Mouse (Mus musculus): ENCODE measurements around the gene Kcnq1. TPM values are rescaled to one million over a fixed set of nuclear protein-coding genes. Genes with fewer than 3 reads are reported as not detected.

Gene Kcnq1
- polyA plus RNA-seq, 1 experiment = 26.7 TPM

- Histone ChIP-seq H3K4me3 (replicated peaks; ENCODE audit: extremely low read depth, low read depth, low read length) (no peak overlapping the region), H3K4me1 (ENCODE audit: control insufficient read depth, insufficient read depth, low read length) (no peaks in the 10 kb centered on the region; the same call in 1 of the 2 replicates)
- WGBS = 90% methylated on average over 14 of the region's 14 CpGs
- no peak for DNase-seq
- no peak for TF ChIP-seq POLR2A (IDR thresholded peaks at IDR 0.05; ENCODE audit: borderline replicate concordance, extremely low read depth, low read depth, low read length)
- no peak for TF ChIP-seq CTCF (IDR thresholded peaks at IDR 0.05; ENCODE audit: insufficient read depth, low read length)
These were observed 223.1 kb downstream of the Kcnq1 start for GRCm38 (mm10) chr7:143329110-143329810.

- Histone ChIP-seq H3K4me1 (ENCODE audit: control insufficient read depth, insufficient read depth, low read length) (no peaks in the 10 kb centered on the region; the same call in 1 of the 2 replicates), H3K4me3 (replicated peaks; ENCODE audit: extremely low read depth, low read depth, low read length) (no peak overlapping the region)
- no peak for DNase-seq
- WGBS = 45% methylated on average over 8 of the region's 8 CpGs
- TF ChIP-seq CTCF (IDR thresholded peaks at IDR 0.05; ENCODE audit: insufficient read depth, low read length) = no peak
- TF ChIP-seq POLR2A (IDR thresholded peaks at IDR 0.05; ENCODE audit: borderline replicate concordance, extremely low read depth, low read depth, low read length) = no peak
These were observed 226.9 kb downstream of the Kcnq1 start for GRCm38 (mm10) chr7:143333040-143333439.

GRCm38 (mm10) chr7:143333604-143334003 is 227.4 kb downstream of the Kcnq1 start:
- H3K4me1 ChIP-seq (ENCODE audit: control insufficient read depth, insufficient read depth, low read length) = no peaks in the 10 kb centered on the region; the same call in 1 of the 2 replicates
- no peak overlapping the region for H3K4me3 ChIP-seq (replicated peaks; ENCODE audit: extremely low read depth, low read depth, low read length)
- no peak for TF ChIP-seq POLR2A (IDR thresholded peaks at IDR 0.05; ENCODE audit: borderline replicate concordance, extremely low read depth, low read depth, low read length)
- DNase-seq = no peak
- WGBS = 55% methylated on average over 4 of the region's 4 CpGs

GRCm38 (mm10) chr7:143338690-143339089 is 232.5 kb downstream of the Kcnq1 start:
- WGBS = 84% methylated on average over 4 of the region's 4 CpGs
- Histone ChIP-seq H3K4me1 (ENCODE audit: control insufficient read depth, insufficient read depth, low read length) (no peaks in the 10 kb centered on the region), H3K4me3 (replicated peaks; ENCODE audit: extremely low read depth, low read depth, low read length) (no peak overlapping the region)
- DNase-seq = no peak
- TF ChIP-seq POLR2A (IDR thresholded peaks at IDR 0.05; ENCODE audit: borderline replicate concordance, extremely low read depth, low read depth, low read length) = no peak
- TF ChIP-seq CTCF (IDR thresholded peaks at IDR 0.05; ENCODE audit: insufficient read depth, low read length) = no peak

- no peak for TF ChIP-seq CTCF (IDR thresholded peaks at IDR 0.05; ENCODE audit: insufficient read depth, low read length)
- TF ChIP-seq POLR2A (IDR thresholded peaks at IDR 0.05; ENCODE audit: borderline replicate concordance, extremely low read depth, low read depth, low read length) = no peak
- Histone ChIP-seq H3K4me3 (replicated peaks; ENCODE audit: extremely low read depth, low read depth, low read length) (no peak overlapping the region), H3K4me1 (ENCODE audit: control insufficient read depth, insufficient read depth, low read length) (no peaks in the 10 kb centered on the region)
- WGBS = 86% methylated on average over 15 of the region's 15 CpGs
- no peak for DNase-seq
These were observed 234.6 kb downstream of the Kcnq1 start for GRCm38 (mm10) chr7:143340601-143341281.

- WGBS = 70% methylated on average over 3 of the region's 3 CpGs
- H3K4me3 ChIP-seq (replicated peaks; ENCODE audit: extremely low read depth, low read depth, low read length) = no peak overlapping the region
- no peak for DNase-seq
- TF ChIP-seq POLR2A (IDR thresholded peaks at IDR 0.05; ENCODE audit: borderline replicate concordance, extremely low read depth, low read depth, low read length) = no peak
- no peak for TF ChIP-seq CTCF (IDR thresholded peaks at IDR 0.05; ENCODE audit: insufficient read depth, low read length)
- no peaks in the 10 kb centered on the region for H3K4me1 ChIP-seq (ENCODE audit: control insufficient read depth, insufficient read depth, low read length)
These were observed 235.3 kb downstream of the Kcnq1 start for GRCm38 (mm10) chr7:143341301-143341980.

GRCm38 (mm10) chr7:143343781-143344306 is 237.7 kb downstream of the Kcnq1 start:
- H3K4me3 ChIP-seq (replicated peaks; ENCODE audit: extremely low read depth, low read depth, low read length) = no peak overlapping the region
- H3K4me1 ChIP-seq (ENCODE audit: control insufficient read depth, insufficient read depth, low read length) = no peaks in the 10 kb centered on the region
- WGBS = 51% methylated on average over 12 of the region's 12 CpGs
- DNase-seq = no peak
- TF ChIP-seq POLR2A (IDR thresholded peaks at IDR 0.05; ENCODE audit: borderline replicate concordance, extremely low read depth, low read depth, low read length) = no peak

GRCm38 (mm10) chr7:143349287-143349686 is 243.1 kb downstream of the Kcnq1 start:
- Histone ChIP-seq H3K4me1 (ENCODE audit: control insufficient read depth, insufficient read depth, low read length) (no peaks in the 10 kb centered on the region), H3K4me3 (replicated peaks; ENCODE audit: extremely low read depth, low read depth, low read length) (no peak overlapping the region)
- WGBS = 72% methylated on average over 7 of the region's 7 CpGs
- DNase-seq = no peak
- TF ChIP-seq POLR2A (IDR thresholded peaks at IDR 0.05; ENCODE audit: borderline replicate concordance, extremely low read depth, low read depth, low read length) (no peak), CTCF (IDR thresholded peaks at IDR 0.05; ENCODE audit: insufficient read depth, low read length) (no peak)

- 74% methylated on average over 1 of the region's 1 CpGs for WGBS
- no peak for TF ChIP-seq CTCF (IDR thresholded peaks at IDR 0.05; ENCODE audit: insufficient read depth, low read length)
- no peak for TF ChIP-seq POLR2A (IDR thresholded peaks at IDR 0.05; ENCODE audit: borderline replicate concordance, extremely low read depth, low read depth, low read length)
- H3K4me1 ChIP-seq (ENCODE audit: control insufficient read depth, insufficient read depth, low read length) = no peaks in the 10 kb centered on the region
These were observed 243.7 kb downstream of the Kcnq1 start for GRCm38 (mm10) chr7:143349848-143350247.

More at GRCm38 (mm10) chr7:143349848-143350247, 243.7 kb downstream of the Kcnq1 start:
- H3K4me3 ChIP-seq (replicated peaks; ENCODE audit: extremely low read depth, low read depth, low read length) = no peak overlapping the region
- DNase-seq = no peak
